Mouse (Mus musculus): ENCODE results near the gene Zfp354b.

DNA sequence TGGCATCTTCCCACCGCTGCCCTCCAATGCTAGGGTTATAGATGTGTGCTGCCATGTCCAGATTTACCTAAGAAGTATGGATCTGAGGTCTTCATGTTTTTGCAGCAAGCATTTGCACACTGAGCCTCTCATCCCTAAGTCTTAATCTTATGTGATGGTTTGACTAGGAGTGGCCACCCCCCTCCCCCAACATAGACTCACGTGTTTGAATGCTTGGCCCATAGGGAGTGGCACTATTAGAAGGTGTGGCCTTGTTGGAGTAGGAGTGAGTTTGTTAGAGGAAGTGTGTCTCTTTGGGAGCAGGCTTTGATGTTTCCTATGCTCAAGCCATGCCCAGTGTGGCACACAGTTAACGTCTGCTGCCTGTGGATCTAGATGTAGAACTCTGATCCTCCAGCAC lies 52.8 kb downstream of the Zfp354b start:
- TF ChIP-seq POLR2A (IDR thresholded peaks at IDR 0.05; ENCODE audit: insufficient read depth, low read depth, low read length) (no peak), CTCF (IDR thresholded peaks at IDR 0.05; ENCODE audit: insufficient read depth, low read depth, low read length) (no peak)

Measured in olfactory bulb, adult 2 months (tissue).